Mouse (Mus musculus) CH12.LX (cell line): ENCODE measurements around the gene Gm49321. TPM values are rescaled to one million over a fixed set of nuclear protein-coding genes. Genes with fewer than 3 reads are reported as not detected.

Source experiments
- polyA plus RNA-seq: library from polyadenylated mRNA; unstranded; fragments of >175 nt; gene quantifications from 2 replicates; pipeline ENCODE4 v1.2.1, GENCODE M21; 2012; ENCODE audit warnings: low read depth; ENCODE audit not compliant: insufficient read length
- total RNA-seq, 2 experiments: library from RNA; depleted of rRNA; stranded (reverse); fragments of 300-350 nt in 1 of 2; fragments of >200 nt in 1 of 2; gene quantifications; 2 replicates each; pipeline ENCODE4 v1.2.3; 2012 to 2014

Gene Gm49321
- total and polyA plus RNA-seq, 3 experiments, result not detected

Other genes starting within 250 kb of the Gm49321 start
- gene Hif1a, start 36.3 kb upstream of the Gm49321 start, total RNA-seq (2012; rRNA removed), result 18.8 and 21.9 TPM in 2 replicates
- gene Hif1a, start 36.3 kb upstream of the Gm49321 start, total RNA-seq (2014; rRNA removed), result 50.1 and 52.4 TPM in 2 replicates
- 26.2 and 30.3 TPM in 2 replicates for gene Hif1a, start 36.3 kb upstream of the Gm49321 start, polyA plus RNA-seq
- 9.7 and 13.3 TPM in 2 replicates for gene Snapc1, start 26.8 kb downstream of the Gm49321 start, total RNA-seq (2012; rRNA removed)
- gene Snapc1, start 26.8 kb downstream of the Gm49321 start, total RNA-seq (2014; rRNA removed), result 7.7 TPM in 2 replicates
- gene Snapc1, start 26.8 kb downstream of the Gm49321 start, polyA plus RNA-seq, result 19.7 and 24.0 TPM in 2 replicates
- gene Syt16, start 60.0 kb downstream of the Gm49321 start, total RNA-seq (2012; rRNA removed), result not detected in 2 replicates
- 0.05 TPM in 2 replicates for gene Syt16, start 60.0 kb downstream of the Gm49321 start, total RNA-seq (2014; rRNA removed)
- gene Syt16, start 60.0 kb downstream of the Gm49321 start, polyA plus RNA-seq, result not detected in 2 replicates